7 mouse cellular contexts compared by ENCODE assay signal in genomic region chr7:104501589-104502371, GRCm38 (mm10). TPM values are rescaled to one million over a fixed set of nuclear protein-coding genes. Genes with fewer than 3 reads are reported as not detected.
DNase-seq lines count a peak whose midpoint lies in the region; ATAC-seq and TF ChIP-seq lines count a peak whose summit lies in the region.

No protein-coding gene starts in this region.

- no peak for TF ChIP-seq POLR2A in ES-Bruce4 (IDR thresholded peaks at IDR 0.05; ENCODE audit: insufficient read depth, low read length)

- peak; percentile 80 for DNase-seq in adrenal gland, adult 2 months
- peak; percentile 76 for DNase-seq in heart, embryonic 10.5 days (ENCODE audit: low spot score)
- DNase-seq in limb, embryonic 11.5 days (ENCODE audit: low spot score): peak; percentile 50
- no peak for DNase-seq in left cerebral cortex, postnatal 25 days (ENCODE audit: low spot score in 2 of 2)
- DNase-seq in right cerebral cortex, postnatal 36 days (ENCODE audit: low spot score in 2 of 2): no peak

- intact Hi-C loops in left cerebral cortex, postnatal 25 days (cut with DNase I): no loop called here

- H3K4me2 ChIP-seq in limb, embryonic 11.5 days (ENCODE audit: low read depth, severe bottlenecking): peak overlapping the region; percentile 53
- peak overlapping the region; percentile 58 for H3K4me2 ChIP-seq in midbrain, embryonic 16.5 days (ENCODE audit: low read length)

- TF ChIP-seq CTCF in ES-Bruce4 (IDR thresholded peaks at IDR 0.05; ENCODE audit: low read depth, low read length): no peak

- H3K4me1 ChIP-seq in ES-Bruce4 (ENCODE audit: control insufficient read depth, insufficient read depth, low read length): no peaks in the 10 kb centered on the region
- H3K4me1 ChIP-seq in heart, embryonic 10.5 days: no peaks in the 10 kb centered on the region
- H3K4me1 ChIP-seq in limb, embryonic 11.5 days (ENCODE audit: control insufficient read depth, insufficient read depth, low read length): no peaks in the 10 kb centered on the region
- H3K4me1 ChIP-seq in midbrain, embryonic 16.5 days (ENCODE audit: control insufficient read depth, insufficient read depth, low read length): no peaks in the 10 kb centered on the region

- peak; percentile 91 for ATAC-seq in limb, embryonic 11.5 days (ENCODE audit: insufficient number of reproducible peaks, low FRiP score, low TSS enrichment, low read depth)
- ATAC-seq in midbrain, embryonic 16.5 days: peak; percentile 97

- 2% methylated on average over 59 of the region's 59 CpGs for WGBS in heart, embryonic 10.5 days
- WGBS in limb, embryonic 11.5 days: 3% methylated on average over 50 of the region's 59 CpGs
- WGBS in midbrain, embryonic 16.5 days: 2% methylated on average over 44 of the region's 59 CpGs

- no peak for TF ChIP-seq EP300 in ES-Bruce4 (IDR thresholded peaks at IDR 0.05; ENCODE audit: insufficient read depth, low read depth, low read length)

- H3K4me3 ChIP-seq in ES-Bruce4 (ENCODE audit: low read depth, low read length): peak overlapping the region; percentile 52
- H3K4me3 ChIP-seq in heart, embryonic 10.5 days: peak overlapping the region; percentile 67
- H3K4me3 ChIP-seq in limb, embryonic 11.5 days (ENCODE audit: low read depth, low read length): peak overlapping the region; percentile 41
- H3K4me3 ChIP-seq in midbrain, embryonic 16.5 days (ENCODE audit: low read depth, low read length): peak overlapping the region; percentile 52

- H3K27me3 ChIP-seq in ES-Bruce4 (ENCODE audit: control insufficient read depth, insufficient read depth, low read length, poor library complexity, severe bottlenecking): peaks cover 2% of the 10 kb centered on the region; the same call in 1 of the 2 replicates
- H3K27me3 ChIP-seq in heart, embryonic 10.5 days (ENCODE audit: insufficient read depth, poor library complexity, severe bottlenecking): 0 out of 2 replicates have a peak, but pooled peaks cover 6% of the 10 kb centered on the region
- H3K27me3 ChIP-seq in limb, embryonic 11.5 days (ENCODE audit: control insufficient read depth, insufficient read depth, low read length): no peaks in the 10 kb centered on the region
- H3K27me3 ChIP-seq in midbrain, embryonic 16.5 days (ENCODE audit: control insufficient read depth, insufficient read depth, low read depth, low read length): no peaks in the 10 kb centered on the region

- H3K9me3 ChIP-seq in ES-Bruce4 (replicated peaks; ENCODE audit: control insufficient read depth, insufficient read depth, low read length, poor library complexity, severe bottlenecking): no peaks in the 10 kb centered on the region
- no peaks in the 10 kb centered on the region for H3K9me3 ChIP-seq in heart, embryonic 10.5 days
- H3K9me3 ChIP-seq in limb, embryonic 11.5 days (ENCODE audit: control insufficient read depth, low read length): no peaks in the 10 kb centered on the region
- no peaks in the 10 kb centered on the region for H3K9me3 ChIP-seq in midbrain, embryonic 16.5 days (replicated peaks; ENCODE audit: control insufficient read depth, low read length, poor library complexity, severe bottlenecking)

- no peak overlapping the region for H3K27ac ChIP-seq in ES-Bruce4 (ENCODE audit: insufficient read depth, low read length)
- H3K27ac ChIP-seq in heart, embryonic 10.5 days: peak overlapping the region; percentile 79
- no peak overlapping the region for H3K27ac ChIP-seq in limb, embryonic 11.5 days (replicated peaks; ENCODE audit: low read depth, low read length)
- H3K27ac ChIP-seq in midbrain, embryonic 16.5 days (ENCODE audit: low read length): no peak overlapping the region

- peak overlapping the region; percentile 73 for H3K9ac ChIP-seq in ES-Bruce4 (ENCODE audit: low read depth, poor library complexity, severe bottlenecking)
- peak overlapping the region; percentile 45; the same call in 1 of the 2 replicates for H3K9ac ChIP-seq in limb, embryonic 11.5 days (ENCODE audit: low read length)
- peak overlapping the region; percentile 62 for H3K9ac ChIP-seq in midbrain, embryonic 16.5 days (ENCODE audit: low read depth, low read length)

- no peaks in the 10 kb centered on the region for H3K36me3 ChIP-seq in ES-Bruce4 (ENCODE audit: control insufficient read depth, insufficient read depth, low read length, poor library complexity, severe bottlenecking)
- no peaks in the 10 kb centered on the region for H3K36me3 ChIP-seq in heart, embryonic 10.5 days
- no peaks in the 10 kb centered on the region for H3K36me3 ChIP-seq in limb, embryonic 11.5 days (ENCODE audit: control insufficient read depth, insufficient read depth, low read length)
- H3K36me3 ChIP-seq in midbrain, embryonic 16.5 days (ENCODE audit: control insufficient read depth, insufficient read depth, low read length): no peaks in the 10 kb centered on the region

RNA-seq across cellular contexts. Expression of gene Trim30d, which starts 5.9 kb away (rescaled TPM):
- polyA plus RNA-seq in ES-Bruce4 (2011; ENCODE audit: insufficient read depth, insufficient read length, low read depth, missing spikeins): 0.58 and 0.60 TPM in 2 replicates
- total RNA-seq in adrenal gland, adult 2 months (2021): 1 to 10 TPM; 5.9 TPM
- polyA plus RNA-seq in adrenal gland, adult 2 months (2012; rRNA removed): 1.8 and 2.4 TPM in 2 replicates
- 0.09 and 0.13 TPM in 2 replicates for polyA plus RNA-seq in heart, embryonic 10.5 days (2016; fragmentation: Nextera tagmentation; extraction: Ambion mirVana)
- polyA plus RNA-seq in limb, embryonic 11.5 days (2014; fragmentation: Nextera tagmentation; extraction: Ambion mirVana): 0.08 TPM in 1 of 2 replicates, not detected in the other
- polyA plus RNA-seq in midbrain, embryonic 16.5 days (2015; fragmentation: Nextera tagmentation; extraction: Ambion mirVana): 0.36 and 0.50 TPM in 2 replicates
- under 1 TPM in 1 of 2 experiments, not detected in 1; 0.27 TPM for total RNA-seq in left cerebral cortex, postnatal 25 days (2021)

RNA-seq across cellular contexts. Expression of gene Trim30a, which starts 36.8 kb away (rescaled TPM):
- polyA plus RNA-seq in ES-Bruce4 (2011; ENCODE audit: insufficient read depth, insufficient read length, low read depth, missing spikeins): 1.3 and 1.4 TPM in 2 replicates
- 1 to 10 TPM; 5.1 to 6.6 TPM for total RNA-seq in adrenal gland, adult 2 months (2021)
- polyA plus RNA-seq in adrenal gland, adult 2 months (2012; rRNA removed): 2.1 and 2.8 TPM in 2 replicates
- polyA plus RNA-seq in heart, embryonic 10.5 days (2016; fragmentation: Nextera tagmentation; extraction: Ambion mirVana): 0.44 and 0.59 TPM in 2 replicates
- polyA plus RNA-seq in limb, embryonic 11.5 days (2014; fragmentation: Nextera tagmentation; extraction: Ambion mirVana): 0.51 and 0.61 TPM in 2 replicates
- polyA plus RNA-seq in midbrain, embryonic 16.5 days (2015; fragmentation: Nextera tagmentation; extraction: Ambion mirVana): 0.42 and 0.48 TPM in 2 replicates
- total RNA-seq in left cerebral cortex, postnatal 25 days (2021): 1 to 10 TPM in 1 of 2 experiments, under 1 TPM in 1; 0.82 to 1.3 TPM

RNA-seq across cellular contexts. Expression of gene Olfr651, which starts 48.2 kb away (rescaled TPM):
- polyA plus RNA-seq in ES-Bruce4 (2011; ENCODE audit: insufficient read depth, insufficient read length, low read depth, missing spikeins): not detected in 2 replicates
- total RNA-seq in adrenal gland, adult 2 months (2021): not detected
- not detected in 2 replicates for polyA plus RNA-seq in adrenal gland, adult 2 months (2012; rRNA removed)
- polyA plus RNA-seq in heart, embryonic 10.5 days (2016; fragmentation: Nextera tagmentation; extraction: Ambion mirVana): not detected in 2 replicates
- polyA plus RNA-seq in limb, embryonic 11.5 days (2014; fragmentation: Nextera tagmentation; extraction: Ambion mirVana): not detected in 2 replicates
- not detected in 2 replicates for polyA plus RNA-seq in midbrain, embryonic 16.5 days (2015; fragmentation: Nextera tagmentation; extraction: Ambion mirVana)
- total RNA-seq in left cerebral cortex, postnatal 25 days (2021): not detected

RNA-seq across cellular contexts. Expression of gene Olfr652, which starts 58.9 kb away (rescaled TPM):
- not detected in 2 replicates for polyA plus RNA-seq in ES-Bruce4 (2011; ENCODE audit: insufficient read depth, insufficient read length, low read depth, missing spikeins)
- not detected for total RNA-seq in adrenal gland, adult 2 months (2021)
- not detected in 2 replicates for polyA plus RNA-seq in adrenal gland, adult 2 months (2012; rRNA removed)
- polyA plus RNA-seq in heart, embryonic 10.5 days (2016; fragmentation: Nextera tagmentation; extraction: Ambion mirVana): not detected in 2 replicates
- not detected in 2 replicates for polyA plus RNA-seq in limb, embryonic 11.5 days (2014; fragmentation: Nextera tagmentation; extraction: Ambion mirVana)
- not detected in 2 replicates for polyA plus RNA-seq in midbrain, embryonic 16.5 days (2015; fragmentation: Nextera tagmentation; extraction: Ambion mirVana)
- not detected for total RNA-seq in left cerebral cortex, postnatal 25 days (2021)

Comparison
In these comparisons a context has a peak if more than half of its experiments do, and no peak if none do; other contexts are left out.
1. DNase-seq: peak in adrenal gland, adult 2 months (single experiment), heart, embryonic 10.5 days (single experiment) and limb, embryonic 11.5 days (single experiment); none in left cerebral cortex, postnatal 25 days (0 of 2) and right cerebral cortex, postnatal 36 days (0 of 2).
2. Peak in every context shown above with its lines, with median percentiles within 50 percentile points of each other: H3K4me3 ChIP-seq and H3K9ac ChIP-seq.